Mouse (Mus musculus) kidney, adult 2 months (tissue): ENCODE results near the gene Fhl2.

Source experiments
- CTCF ChIP-seq: fragments of 200-500 bp; conservative IDR thresholded peaks from 2 replicates; pipeline ENCODE4 v1.5.1; 2011; ENCODE audit warnings: low read depth, mild to moderate bottlenecking, control low read depth, low read length, moderate library complexity, mixed read lengths; ENCODE audit not compliant: insufficient read depth, insufficient read length
- POLR2A ChIP-seq: fragments of 200-500 bp; IDR thresholded peaks from one replicate; pipeline ENCODE4 v1.6.1; 2011; ENCODE audit warnings: low read depth, low read length, control low read depth

GRCm38 (mm10) chr1:43224171-43224570, 27.4 kb upstream of the Fhl2 start:
- TF ChIP-seq CTCF (no peak), POLR2A (no peak)
